Mouse (Mus musculus): ENCODE measurements at regions not wholly inside any gene's neighbourhood (a gene's known extent, or its start where the extent isn't known, plus 50 kb on each side); places are given as distances from the start of the nearest gene placed in this dataset.
A peak's percentile ranks its signal among the peaks of the same experiment; 100 is the strongest.

DNA sequence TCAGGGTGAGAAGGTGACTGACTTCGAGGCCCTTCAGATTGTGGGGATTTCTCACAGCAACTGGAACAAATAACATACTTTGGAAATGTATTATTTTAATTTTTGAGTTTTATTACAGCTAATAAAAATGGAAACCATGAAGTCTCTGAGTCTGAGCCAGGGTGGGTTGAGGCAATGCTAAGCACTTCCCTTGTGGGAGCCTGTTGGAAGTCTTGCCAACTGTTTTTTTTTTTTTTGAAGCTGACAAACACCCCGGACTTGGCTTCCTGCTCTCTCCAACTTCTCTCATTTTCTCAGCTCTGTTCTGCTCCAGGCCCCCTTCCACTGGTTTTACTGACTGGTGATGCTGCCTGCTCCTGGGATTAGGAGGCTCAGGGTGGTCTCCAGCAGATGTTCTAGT lies 445.4 kb upstream of the Mki67 start:
- H3K27ac ChIP-seq (ENCODE audit: low read length), result no peak overlapping the region
- H3K4me3 ChIP-seq (replicated peaks; ENCODE audit: low read length), result no peak overlapping the region
- H3K4me2 ChIP-seq (ENCODE audit: low read length), result no peak overlapping the region
- H3K9me3 ChIP-seq (ENCODE audit: control insufficient read depth, low read length), result no peaks in the 10 kb centered on the region
- no peak for ATAC-seq
- H3K36me3 ChIP-seq (ENCODE audit: control insufficient read depth, insufficient read depth), result no peaks in the 10 kb centered on the region
- H3K27me3 ChIP-seq (replicated peaks; ENCODE audit: control insufficient read depth, insufficient read depth, low read length), result no peaks in the 10 kb centered on the region
- no peak overlapping the region for H3K9ac ChIP-seq (replicated peaks; ENCODE audit: low read depth, low read length)
- H3K4me1 ChIP-seq (replicated peaks; ENCODE audit: control insufficient read depth, insufficient read depth, low read length), result no peaks in the 10 kb centered on the region
- 76% methylated on average over 2 of the region's 2 CpGs for WGBS

DNA sequence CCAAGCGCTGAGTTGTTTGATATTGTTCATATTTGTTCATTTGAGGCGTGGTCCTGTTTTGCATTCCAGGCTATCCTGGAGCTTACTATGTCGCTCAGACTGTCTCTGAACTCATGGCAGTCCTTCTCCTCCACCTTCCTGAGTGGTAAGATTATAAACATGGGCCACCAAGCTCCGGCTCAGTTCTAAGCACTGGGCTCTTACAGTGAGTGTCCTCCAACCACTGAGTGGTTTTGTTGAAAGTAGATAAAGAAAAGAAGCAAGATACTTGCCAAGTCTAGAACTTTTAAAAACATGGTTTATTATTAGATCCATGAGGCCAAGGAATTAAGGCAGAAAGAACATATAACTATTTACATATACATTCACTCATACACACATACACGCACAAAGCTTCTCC lies 448.7 kb upstream of the Mki67 start:
- Histone ChIP-seq H3K9ac (replicated peaks; ENCODE audit: low read depth, low read length) (no peak overlapping the region), H3K4me1 (replicated peaks; ENCODE audit: control insufficient read depth, insufficient read depth, low read length) (no peaks in the 10 kb centered on the region), H3K36me3 (ENCODE audit: control insufficient read depth, insufficient read depth) (no peaks in the 10 kb centered on the region), H3K27me3 (replicated peaks; ENCODE audit: control insufficient read depth, insufficient read depth, low read length) (no peaks in the 10 kb centered on the region), H3K27ac (ENCODE audit: low read length) (no peak overlapping the region), H3K4me2 (ENCODE audit: low read length) (no peak overlapping the region), H3K9me3 (ENCODE audit: control insufficient read depth, low read length) (no peaks in the 10 kb centered on the region), H3K4me3 (replicated peaks; ENCODE audit: low read length) (no peak overlapping the region)
- no peak for ATAC-seq
- WGBS, result 91% methylated on average over 5 of the region's 5 CpGs

DNA sequence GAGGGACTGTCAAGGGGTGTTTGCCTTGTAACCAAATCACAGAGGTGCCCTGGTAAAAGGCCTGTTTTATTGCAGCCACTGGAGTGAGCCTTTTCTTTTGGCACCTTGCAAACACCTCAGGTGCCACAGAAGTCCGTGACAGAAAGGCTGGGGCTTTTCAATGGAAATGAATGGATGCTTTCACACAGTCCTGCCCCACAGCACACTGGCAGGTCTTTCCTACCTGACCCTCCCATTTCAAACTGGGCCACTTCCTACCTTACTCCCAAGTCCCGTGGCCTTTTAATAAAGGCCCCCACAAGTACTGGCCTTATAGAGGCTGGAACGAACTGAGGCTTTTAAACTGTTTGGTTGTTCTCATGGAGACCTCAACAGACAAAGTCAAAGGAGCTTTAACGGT lies 453.1 kb upstream of the Mki67 start:
- ATAC-seq, result no peak
- no peaks in the 10 kb centered on the region for H3K27me3 ChIP-seq (replicated peaks; ENCODE audit: control insufficient read depth, insufficient read depth, low read length)
- no peaks in the 10 kb centered on the region for H3K4me1 ChIP-seq (replicated peaks; ENCODE audit: control insufficient read depth, insufficient read depth, low read length)
- H3K9me3 ChIP-seq (ENCODE audit: control insufficient read depth, low read length), result no peaks in the 10 kb centered on the region
- WGBS, result 55% methylated on average over 3 of the region's 4 CpGs
- H3K4me3 ChIP-seq (replicated peaks; ENCODE audit: low read length), result no peak overlapping the region
- no peak overlapping the region for H3K4me2 ChIP-seq (ENCODE audit: low read length)
- no peak overlapping the region for H3K27ac ChIP-seq (ENCODE audit: low read length)
- no peak overlapping the region for H3K9ac ChIP-seq (replicated peaks; ENCODE audit: low read depth, low read length)
- H3K36me3 ChIP-seq (ENCODE audit: control insufficient read depth, insufficient read depth), result no peaks in the 10 kb centered on the region

DNA sequence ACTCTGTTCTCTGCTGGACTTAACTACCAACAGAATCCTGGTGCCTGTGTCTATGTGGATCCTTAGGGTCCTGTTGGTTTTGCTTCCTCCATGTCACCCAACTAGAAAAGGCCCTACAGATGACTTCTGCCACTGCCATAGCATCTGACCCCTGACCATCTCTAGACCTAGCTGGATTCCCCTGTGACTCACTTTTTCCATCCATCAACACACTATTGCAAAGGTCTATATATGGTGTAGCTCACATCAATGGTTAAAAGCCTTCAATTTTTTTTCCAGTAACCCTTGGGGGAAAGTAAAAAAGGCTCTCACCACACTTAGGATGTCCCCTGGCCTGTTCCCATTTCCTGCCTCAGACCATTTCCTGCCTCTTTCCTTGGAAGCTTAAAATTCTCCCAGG lies 460.2 kb upstream of the Mki67 start:
- no peaks in the 10 kb centered on the region for H3K9me3 ChIP-seq (ENCODE audit: control insufficient read depth, low read length)
- no peak overlapping the region for H3K9ac ChIP-seq (replicated peaks; ENCODE audit: low read depth, low read length)
- H3K36me3 ChIP-seq (ENCODE audit: control insufficient read depth, insufficient read depth), result no peaks in the 10 kb centered on the region
- no peak for ATAC-seq
- H3K4me1 ChIP-seq (replicated peaks; ENCODE audit: control insufficient read depth, insufficient read depth, low read length), result no peaks in the 10 kb centered on the region; the same call in 1 of the 2 replicates
- H3K4me3 ChIP-seq (replicated peaks; ENCODE audit: low read length), result no peak overlapping the region
- no peak overlapping the region for H3K4me2 ChIP-seq (ENCODE audit: low read length)
- no peaks in the 10 kb centered on the region for H3K27me3 ChIP-seq (replicated peaks; ENCODE audit: control insufficient read depth, insufficient read depth, low read length)
- no peak overlapping the region for H3K27ac ChIP-seq (ENCODE audit: low read length)

DNA sequence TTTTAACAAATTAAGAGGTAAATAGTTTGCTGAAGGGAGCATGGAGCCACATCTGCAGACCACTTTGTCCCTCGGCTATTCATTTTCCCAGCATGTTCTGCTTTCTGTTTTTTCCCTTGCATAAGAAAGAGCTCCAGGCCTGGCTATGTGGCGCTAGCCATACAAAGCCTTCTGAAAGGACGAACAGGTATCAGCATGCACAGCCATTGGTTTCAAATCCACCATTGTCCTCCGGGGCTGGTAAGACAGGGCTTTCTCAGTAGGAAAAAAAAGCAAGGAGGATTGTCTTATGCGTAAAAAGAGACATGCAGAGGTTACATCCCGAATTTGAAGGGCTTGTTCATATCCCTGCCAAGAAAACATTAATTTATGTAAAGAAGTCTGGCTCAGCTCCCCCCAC lies 464.8 kb upstream of the Mki67 start:
- H3K9ac ChIP-seq (replicated peaks; ENCODE audit: low read depth, low read length), result no peak overlapping the region
- H3K4me1 ChIP-seq (replicated peaks; ENCODE audit: control insufficient read depth, insufficient read depth, low read length), result no peaks in the 10 kb centered on the region; the same call in 1 of the 2 replicates
- no peaks in the 10 kb centered on the region for H3K9me3 ChIP-seq (ENCODE audit: control insufficient read depth, low read length)
- no peak overlapping the region for H3K4me3 ChIP-seq (replicated peaks; ENCODE audit: low read length)
- H3K36me3 ChIP-seq (ENCODE audit: control insufficient read depth, insufficient read depth), result no peaks in the 10 kb centered on the region
- WGBS, result 27% methylated on average over 6 of the region's 6 CpGs
- H3K27me3 ChIP-seq (replicated peaks; ENCODE audit: control insufficient read depth, insufficient read depth, low read length), result no peaks in the 10 kb centered on the region
- H3K27ac ChIP-seq (ENCODE audit: low read length), result no peak overlapping the region
- ATAC-seq, result no peak
- peak overlapping the region; percentile 20; the same call in 1 of the 2 replicates for H3K4me2 ChIP-seq (ENCODE audit: low read length)

DNA sequence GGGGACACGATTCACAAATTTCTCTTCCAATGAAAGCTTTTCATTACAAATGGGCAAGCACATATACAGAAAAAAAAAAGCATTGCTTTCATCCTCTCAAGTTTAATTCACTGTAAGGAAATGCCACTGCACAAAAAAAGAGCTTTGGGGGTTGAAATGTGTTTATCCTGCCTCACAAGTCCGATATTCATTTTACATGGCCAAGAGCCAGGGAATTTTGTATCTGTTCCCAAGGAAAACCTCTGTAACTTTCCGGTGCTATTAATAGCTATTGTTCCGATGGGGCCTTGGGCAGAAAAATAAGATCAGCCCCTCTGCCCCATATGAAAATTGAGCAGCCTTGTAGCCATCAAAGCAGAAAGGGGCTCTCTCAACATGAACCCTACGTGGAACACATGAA lies 465.9 kb upstream of the Mki67 start:
- no peaks in the 10 kb centered on the region for H3K9me3 ChIP-seq (ENCODE audit: control insufficient read depth, low read length)
- no peak overlapping the region for H3K4me2 ChIP-seq (ENCODE audit: low read length)
- H3K4me1 ChIP-seq (replicated peaks; ENCODE audit: control insufficient read depth, insufficient read depth, low read length), result no peaks in the 10 kb centered on the region; the same call in 1 of the 2 replicates
- no peak overlapping the region for H3K4me3 ChIP-seq (replicated peaks; ENCODE audit: low read length)
- 71% methylated on average over 5 of the region's 5 CpGs for WGBS
- no peak overlapping the region for H3K9ac ChIP-seq (replicated peaks; ENCODE audit: low read depth, low read length)
- no peaks in the 10 kb centered on the region for H3K27me3 ChIP-seq (replicated peaks; ENCODE audit: control insufficient read depth, insufficient read depth, low read length)
- no peak for ATAC-seq
- H3K36me3 ChIP-seq (ENCODE audit: control insufficient read depth, insufficient read depth), result no peaks in the 10 kb centered on the region
- H3K27ac ChIP-seq (ENCODE audit: low read length), result no peak overlapping the region

DNA sequence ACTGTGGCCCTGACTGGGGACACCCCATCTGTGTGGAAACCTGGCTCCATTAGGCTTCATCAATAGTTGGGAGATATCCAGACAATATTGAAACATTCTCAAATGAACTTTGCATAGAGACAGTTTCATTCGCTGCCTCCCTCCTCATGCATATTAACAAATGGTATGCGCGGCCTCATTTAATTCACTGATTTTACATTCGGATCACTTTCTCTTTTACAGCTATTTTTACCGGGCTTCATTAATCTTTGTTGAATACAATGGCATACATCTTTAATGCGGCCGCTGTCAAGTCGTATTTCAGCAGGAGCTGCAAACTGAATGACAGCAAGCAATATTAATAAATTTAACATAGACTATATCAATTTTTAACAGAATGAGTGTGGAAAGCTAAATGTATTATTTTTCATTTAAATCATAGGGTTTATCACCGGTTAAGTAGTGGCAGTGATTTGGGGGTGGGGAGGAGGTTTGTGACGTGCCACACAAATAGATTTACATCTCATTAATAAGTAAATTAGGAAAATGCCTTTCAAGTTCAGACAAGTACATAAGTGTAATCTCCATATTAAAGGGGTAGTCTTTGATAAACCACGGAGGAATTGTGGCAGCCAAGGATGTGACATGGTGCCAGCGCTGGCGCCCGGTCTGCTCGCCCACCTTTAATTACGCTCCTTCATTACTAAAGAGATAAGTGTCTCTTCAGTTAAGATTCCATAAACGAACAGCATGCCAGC lies 480.4 kb upstream of the Mki67 start:
- H3K27ac ChIP-seq (ENCODE audit: low read length), result no peak overlapping the region
- peak; percentile 72; the same call in 1 of the 2 replicates for ATAC-seq

DNA sequence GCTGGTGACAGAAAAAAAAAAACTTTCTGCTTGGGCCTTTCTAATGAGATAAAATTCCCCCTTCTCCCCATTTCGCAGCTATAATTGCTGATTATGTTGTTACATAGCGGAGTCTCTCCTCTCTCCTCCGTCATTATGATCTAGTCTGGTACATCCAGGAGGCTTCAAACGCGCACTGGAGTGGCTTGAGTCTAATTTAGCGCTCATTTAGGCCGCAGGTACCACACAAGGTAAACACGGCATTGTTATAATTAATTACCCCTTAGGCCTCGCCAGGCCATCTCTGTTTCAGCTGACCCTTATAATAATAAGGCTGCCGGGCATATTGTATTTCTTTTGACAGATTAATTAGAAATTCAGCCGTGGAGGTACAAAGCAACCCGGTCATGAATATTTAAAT lies 492.7 kb upstream of the Mki67 start:
- peaks cover 15% of the 10 kb centered on the region for H3K27me3 ChIP-seq (replicated peaks; ENCODE audit: control insufficient read depth, insufficient read depth, low read length)

More for the DNA sequence above, 480.4 kb upstream of the Mki67 start:
- peaks cover 19% of the 10 kb centered on the region for H3K4me1 ChIP-seq (replicated peaks; ENCODE audit: control insufficient read depth, insufficient read depth, low read length)
- peak overlapping the region; percentile 34 for H3K4me2 ChIP-seq (ENCODE audit: low read length)
- no peak overlapping the region for H3K9ac ChIP-seq (replicated peaks; ENCODE audit: low read depth, low read length)
- no peaks in the 10 kb centered on the region for H3K36me3 ChIP-seq (ENCODE audit: control insufficient read depth, insufficient read depth)
- no peaks in the 10 kb centered on the region for H3K9me3 ChIP-seq (ENCODE audit: control insufficient read depth, low read length)
- WGBS, result 14% methylated on average over 17 of the region's 17 CpGs
- H3K27me3 ChIP-seq (replicated peaks; ENCODE audit: control insufficient read depth, insufficient read depth, low read length), result peaks cover 3% of the 10 kb centered on the region; the same call in 1 of the 2 replicates
- no peak overlapping the region for H3K4me3 ChIP-seq (replicated peaks; ENCODE audit: low read length)

DNA sequence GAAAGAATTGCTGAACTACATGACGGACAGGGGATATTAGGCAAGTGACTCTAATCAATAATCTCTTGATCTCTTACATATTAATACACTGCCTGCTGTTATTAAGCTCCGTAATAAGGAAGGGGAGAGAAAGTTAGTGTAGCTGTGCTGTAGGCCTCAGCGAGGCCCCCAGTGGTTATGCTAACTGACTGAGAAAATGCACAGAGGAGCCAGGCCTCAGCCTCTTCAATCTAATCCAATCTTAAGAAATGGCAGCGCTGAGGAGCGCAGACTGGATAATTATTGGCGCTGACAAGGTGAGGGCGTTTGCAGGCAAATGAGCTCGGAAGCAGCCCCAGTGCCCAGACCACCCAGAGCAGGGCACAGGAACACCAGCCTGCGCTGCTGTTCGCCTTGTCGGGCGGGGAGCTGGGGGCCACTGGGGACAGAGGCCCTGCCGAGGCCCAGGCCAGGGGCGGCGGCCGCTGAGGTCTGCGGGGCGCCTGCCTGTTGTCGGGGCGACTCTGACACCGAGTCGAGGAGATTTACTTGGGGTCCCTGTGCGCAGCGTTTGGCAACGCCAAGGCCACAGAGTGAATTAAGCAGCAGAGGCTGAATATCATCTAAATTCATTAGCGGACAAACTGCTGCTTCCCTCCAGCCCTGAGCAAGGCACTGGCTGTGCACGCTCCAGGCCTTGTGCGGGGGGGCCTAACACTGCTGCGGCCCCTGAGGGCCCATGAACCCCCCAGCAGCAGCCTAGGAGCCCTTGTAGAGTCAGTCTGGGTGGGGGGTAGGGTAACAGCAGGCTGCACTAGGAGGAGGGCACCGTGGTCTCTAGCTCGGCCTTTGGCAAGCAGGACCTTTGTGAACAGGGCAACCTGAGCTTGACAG lies 493.4 kb upstream of the Mki67 start:
- peak overlapping the region; percentile 47 for H3K4me2 ChIP-seq (ENCODE audit: low read length)
- peak; percentile 82 for ATAC-seq
- no peaks in the 10 kb centered on the region for H3K36me3 ChIP-seq (ENCODE audit: control insufficient read depth, insufficient read depth)
- H3K4me3 ChIP-seq (replicated peaks; ENCODE audit: low read length), result peak overlapping the region; percentile 16; the same call in 1 of the 2 replicates
- peaks cover 15% of the 10 kb centered on the region for H3K27me3 ChIP-seq (replicated peaks; ENCODE audit: control insufficient read depth, insufficient read depth, low read length)
- no peaks in the 10 kb centered on the region for H3K9me3 ChIP-seq (ENCODE audit: control insufficient read depth, low read length)
- 7% methylated on average over 31 of the region's 31 CpGs for WGBS
- H3K4me1 ChIP-seq (replicated peaks; ENCODE audit: control insufficient read depth, insufficient read depth, low read length), result peaks cover 14% of the 10 kb centered on the region
- peak overlapping the region; percentile 16 for H3K9ac ChIP-seq (replicated peaks; ENCODE audit: low read depth, low read length)
- 0 out of 2 replicates have a peak overlapping the region, but pooled peaks have one; percentile 2 for H3K27ac ChIP-seq (ENCODE audit: low read length)

More for the DNA sequence above, 492.7 kb upstream of the Mki67 start:
- H3K4me2 ChIP-seq (ENCODE audit: low read length), result no peak overlapping the region; the same call in 1 of the 2 replicates
- H3K36me3 ChIP-seq (ENCODE audit: control insufficient read depth, insufficient read depth), result no peaks in the 10 kb centered on the region
- WGBS, result 11% methylated on average over 12 of the region's 12 CpGs
- H3K9ac ChIP-seq (replicated peaks; ENCODE audit: low read depth, low read length), result no peak overlapping the region
- no peak overlapping the region for H3K4me3 ChIP-seq (replicated peaks; ENCODE audit: low read length)
- no peaks in the 10 kb centered on the region for H3K9me3 ChIP-seq (ENCODE audit: control insufficient read depth, low read length)
- H3K4me1 ChIP-seq (replicated peaks; ENCODE audit: control insufficient read depth, insufficient read depth, low read length), result peaks cover 14% of the 10 kb centered on the region
- ATAC-seq, result no peak
- H3K27ac ChIP-seq (ENCODE audit: low read length), result no peak overlapping the region
